29 mouse cellular contexts compared by ENCODE assay signal in genomic region chr8:92343544-92343943, GRCm38 (mm10). TPM values are rescaled to one million over a fixed set of nuclear protein-coding genes. Genes with fewer than 3 reads are reported as not detected.
"Had no signal": no experiment of that assay in that cellular context is flagged by ENCODE, and none has a peak within 500 bp of the region (broad histone marks: within the 10 kb centered on the region; RNA-seq: fewer than 3 reads in every experiment).

No protein-coding gene starts in this region.

- ATAC-seq: forebrain, embryonic 13.5 days; forebrain, embryonic 14.5 days; forebrain, embryonic 15.5 days; forebrain, embryonic 16.5 days; forebrain, postnatal 0 days had no signal

- H3K9me3 ChIP-seq: embryonic facial prominence, embryonic 10.5 days; embryonic facial prominence, embryonic 12.5 days; embryonic facial prominence, embryonic 13.5 days; embryonic facial prominence, embryonic 15.5 days; forebrain, embryonic 10.5 days; forebrain, embryonic 12.5 days; forebrain, embryonic 13.5 days; forebrain, embryonic 15.5 days had no signal

- H3K9ac ChIP-seq: embryonic facial prominence, embryonic 12.5 days; embryonic facial prominence, embryonic 13.5 days; embryonic facial prominence, embryonic 15.5 days; forebrain, embryonic 12.5 days; forebrain, embryonic 13.5 days; forebrain, embryonic 15.5 days; forebrain, postnatal 0 days had no signal

- H3K27ac ChIP-seq: embryonic facial prominence, embryonic 10.5 days; embryonic facial prominence, embryonic 12.5 days; embryonic facial prominence, embryonic 13.5 days; embryonic facial prominence, embryonic 15.5 days; forebrain, embryonic 10.5 days; forebrain, embryonic 12.5 days; forebrain, embryonic 13.5 days; forebrain, embryonic 15.5 days; gastrocnemius, adult 2 months; heart, adult 2 months had no signal

- H3K4me2 ChIP-seq: embryonic facial prominence, embryonic 12.5 days; embryonic facial prominence, embryonic 13.5 days; embryonic facial prominence, embryonic 15.5 days; forebrain, embryonic 12.5 days; forebrain, embryonic 13.5 days; forebrain, embryonic 15.5 days had no signal

- H3K4me3 ChIP-seq: embryonic facial prominence, embryonic 10.5 days; embryonic facial prominence, embryonic 12.5 days; embryonic facial prominence, embryonic 13.5 days; embryonic facial prominence, embryonic 15.5 days; erythroblast, embryonic 14.5 days; forebrain, embryonic 10.5 days; forebrain, embryonic 12.5 days; forebrain, embryonic 13.5 days; forebrain, embryonic 15.5 days; gastrocnemius, adult 2 months; heart, adult 2 months had no signal

- H3K36me3 ChIP-seq: forebrain, embryonic 12.5 days; forebrain, embryonic 15.5 days had no signal

- H3K27me3 ChIP-seq: embryonic facial prominence, embryonic 12.5 days; embryonic facial prominence, embryonic 15.5 days had no signal

- H3K4me1 ChIP-seq: embryonic facial prominence, embryonic 10.5 days; embryonic facial prominence, embryonic 12.5 days; embryonic facial prominence, embryonic 13.5 days; embryonic facial prominence, embryonic 15.5 days; forebrain, embryonic 10.5 days; forebrain, embryonic 12.5 days; forebrain, embryonic 13.5 days; forebrain, embryonic 15.5 days had no signal

- DNase-seq: cerebellum, adult 2 months; cerebellum, adult 8-10 months; cerebellum, adult 9-10 months; cerebellum, adult 9-11 months; cerebellum, postnatal 10 days; cerebellum, postnatal 14 days; cerebellum, postnatal 25 days; cerebellum, postnatal 36 days; embryo, embryonic 11 days; forebrain, postnatal 0 days; gastrocnemius, adult 2 months; gastrocnemius, postnatal 10 days; gastrocnemius, postnatal 14 days; gastrocnemius, postnatal 25 days; gastrocnemius, postnatal 36 days; heart, adult 2 months had no signal

RNA-seq across cellular contexts. Expression of gene Irx5, which starts 13.9 kb away (rescaled TPM):
- total RNA-seq: common myeloid progenitor, adult 5-6 weeks; gastrocnemius, adult 2 months; gastrocnemius, postnatal 14 days; gastrocnemius, postnatal 36 days; granulocyte monocyte progenitor cell, adult 5-6 weeks had no signal
